Mouse (Mus musculus) limb, embryonic 15.5 days (tissue): Measurements from ENCODE around the gene Adamtsl5. TPM values are rescaled to one million over a fixed set of nuclear protein-coding genes. Genes with fewer than 3 reads are reported as not detected.

Source experiments
- ATAC-seq: fragments of 200-750 bp; cut with Nextera tagmentation; 2 replicates; pipeline ENCODE4 v1.8.0; 2017; ENCODE audit warnings: low read depth, moderate TSS enrichment; ENCODE audit not compliant: insufficient number of reproducible peaks, low FRiP score, low TSS enrichment
- H3K27ac ChIP-seq: fragments of 300-500 bp; sonication (generic); 2 replicates; pipeline ENCODE4 v1.5.1; 2015; ENCODE audit warnings: moderate library complexity, mild to moderate bottlenecking, inconsistent platforms
- H3K27me3 ChIP-seq: fragments of 300-500 bp; sonication (generic); 2 replicates; pipeline ENCODE4 v1.6.1; 2015; ENCODE audit warnings: inconsistent platforms
- H3K36me3 ChIP-seq: fragments of 300-500 bp; sonication (generic); 2 replicates; pipeline ENCODE4 v1.6.1; 2015; ENCODE audit warnings: inconsistent platforms
- H3K4me1 ChIP-seq: fragments of 300-500 bp; sonication (generic); 2 replicates; pipeline ENCODE4 v1.6.1; 2015; ENCODE audit warnings: inconsistent platforms
- H3K4me2 ChIP-seq: fragments of 300-500 bp; sonication (generic); 2 replicates; pipeline ENCODE4 v1.6.1; 2015; ENCODE audit warnings: mild to moderate bottlenecking, inconsistent platforms
- H3K4me3 ChIP-seq: fragments of 300-500 bp; sonication (generic); 2 replicates; pipeline ENCODE4 v1.5.1; 2015; ENCODE audit warnings: mild to moderate bottlenecking, inconsistent platforms
- H3K9ac ChIP-seq: fragments of 300-500 bp; sonication (generic); 2 replicates; pipeline ENCODE4 v1.6.1; 2015; ENCODE audit warnings: inconsistent platforms
- H3K9me3 ChIP-seq: fragments of 300-500 bp; sonication (generic); 2 replicates; pipeline ENCODE4 v1.6.1; 2016; ENCODE audit warnings: inconsistent platforms
- WGBS: fragments of 180-500 bp; shearing (Covaris S2); methylation state at CpG from one replicate; pipeline ENCODE4 v1.1.7; 2015; 5-methylcytosine and 5-hydroxymethylcytosine counted together
- polyA plus RNA-seq: library from polyadenylated mRNA; unstranded; fragments of >200 nt; fragmentation: Nextera tagmentation; extraction: Ambion mirVana; gene quantifications from 2 replicates; pipeline ENCODE4 v1.2.1, GENCODE M21; 2015

Adamtsl5 gene
- polyA plus RNA-seq, 1 experiment from 2014 or later: 11.9 TPM

DNA sequence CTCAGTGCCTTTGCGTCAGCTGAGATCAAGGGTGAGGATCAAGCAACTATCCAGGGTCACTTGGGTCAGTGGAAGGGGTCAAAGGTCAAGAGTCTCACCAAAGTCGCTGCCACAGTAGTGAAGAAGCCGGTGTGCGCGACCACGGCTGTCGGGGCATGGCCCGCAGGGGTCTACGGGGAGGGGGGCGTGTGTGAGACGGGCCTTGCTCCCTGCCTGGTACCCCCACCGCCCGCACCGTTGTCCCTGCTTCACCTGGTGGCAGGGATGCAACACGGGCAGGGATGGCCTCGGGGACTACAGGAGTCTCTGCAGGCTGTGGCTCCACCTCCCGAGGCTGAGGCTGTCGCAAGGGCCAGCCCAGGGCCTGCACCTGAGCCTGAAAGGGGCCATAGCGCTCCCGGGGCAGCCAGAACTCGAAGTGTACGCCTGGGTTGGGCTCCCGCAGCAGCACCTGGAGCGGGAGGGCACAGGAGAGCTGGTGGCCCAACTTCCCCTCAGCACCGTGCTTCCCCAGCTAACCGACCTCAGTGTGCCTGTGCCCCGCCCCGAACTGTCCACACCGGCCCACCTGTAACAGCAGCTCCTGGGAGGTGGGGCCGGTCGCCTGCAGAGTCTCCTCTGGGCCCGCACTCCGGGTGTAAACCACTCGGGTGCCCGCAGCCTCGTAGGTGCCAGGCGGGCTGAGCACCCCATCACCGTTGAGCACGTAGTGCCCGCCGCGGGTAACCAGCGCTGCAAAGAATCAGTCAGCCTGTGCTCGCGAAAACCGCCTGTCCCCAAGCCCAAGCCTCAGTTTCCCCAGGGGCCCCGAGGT is 6.5 kb downstream of the Adamtsl5 start:
- H3K36me3 ChIP-seq: no peaks in the 10 kb centered on the region
- ATAC-seq: no peak
- 4% methylated on average over 47 of the region's 47 CpGs for WGBS
- H3K27me3 ChIP-seq: peaks cover 69% of the 10 kb centered on the region
- H3K4me3 ChIP-seq: peak overlapping the region; percentile 33
- H3K4me1 ChIP-seq: peaks cover 58% of the 10 kb centered on the region
- H3K9me3 ChIP-seq: no peaks in the 10 kb centered on the region
- no peak overlapping the region for H3K9ac ChIP-seq
- peak overlapping the region; percentile 55 for H3K4me2 ChIP-seq
- H3K27ac ChIP-seq: no peak overlapping the region

DNA sequence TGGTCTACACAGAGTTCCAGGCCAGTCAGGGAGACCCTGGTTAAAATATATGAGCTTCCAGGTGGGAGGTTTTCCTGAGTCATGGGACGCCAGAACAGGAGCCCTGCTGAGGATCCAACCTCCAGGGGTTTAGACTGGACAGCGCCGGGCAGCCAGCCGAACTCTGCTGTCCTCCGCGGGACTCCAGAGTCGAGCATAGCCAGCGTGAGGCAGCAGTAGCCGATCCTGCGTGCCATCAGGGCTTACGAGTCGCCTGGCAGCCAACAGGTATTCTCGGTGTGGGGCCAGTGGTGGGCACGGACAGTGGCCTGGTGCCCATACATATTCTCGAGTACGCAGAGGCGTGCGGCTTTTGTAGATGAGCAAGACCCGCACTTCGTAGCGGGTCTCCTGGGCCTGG is 7.2 kb downstream of the Adamtsl5 start:
- Histone ChIP-seq H3K4me1 (peaks cover 61% of the 10 kb centered on the region), H3K36me3 (no peaks in the 10 kb centered on the region), H3K4me3 (no peak overlapping the region), H3K27ac (no peak overlapping the region), H3K9me3 (no peaks in the 10 kb centered on the region), H3K27me3 (peaks cover 63% of the 10 kb centered on the region), H3K4me2 (no peak overlapping the region), H3K9ac (no peak overlapping the region)
- no peak for ATAC-seq
- 19% methylated on average over 21 of the region's 21 CpGs for WGBS

DNA sequence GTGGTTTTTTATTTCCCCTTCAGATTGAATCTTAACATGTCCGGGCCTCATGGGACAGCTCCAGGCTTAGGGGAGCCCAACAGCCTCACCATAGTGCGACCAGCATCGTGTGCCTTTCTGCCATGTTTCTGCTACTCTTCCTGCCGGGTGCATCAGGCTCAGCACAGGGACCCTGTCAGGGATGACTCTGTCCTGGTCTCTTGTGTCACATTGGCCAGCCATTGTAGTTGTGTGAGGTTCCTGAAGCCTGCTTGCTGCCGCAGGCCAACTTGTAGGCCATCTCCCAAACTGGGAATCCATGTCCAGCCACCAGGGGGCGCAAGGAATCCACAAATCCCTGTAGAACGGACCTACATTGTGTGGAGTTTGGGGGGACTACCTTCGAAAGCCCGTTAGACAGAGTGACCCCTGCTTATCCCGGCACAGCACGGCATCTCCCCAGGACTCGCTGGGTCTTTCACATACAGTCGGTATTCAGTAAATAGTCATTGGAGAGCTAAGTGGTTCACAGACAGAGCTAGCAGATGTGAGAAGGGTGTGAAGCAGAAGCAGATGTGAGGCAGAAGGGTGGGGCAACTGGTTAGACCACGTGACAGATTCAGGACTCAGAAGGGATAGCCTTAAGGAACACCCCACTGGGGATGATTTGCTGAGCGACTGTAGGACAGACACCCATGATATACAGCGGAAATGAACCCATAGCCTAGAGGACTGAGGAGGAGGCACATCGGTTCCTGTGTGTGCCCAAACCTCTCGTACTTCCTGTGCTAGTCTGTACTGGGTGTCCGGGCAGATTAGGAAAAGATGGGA is 8.1 kb downstream of the Adamtsl5 start:
- H3K27me3 ChIP-seq: peaks cover 54% of the 10 kb centered on the region
- no peak overlapping the region for H3K27ac ChIP-seq
- H3K9me3 ChIP-seq: no peaks in the 10 kb centered on the region
- H3K4me1 ChIP-seq: peaks cover 58% of the 10 kb centered on the region
- 0 out of 2 replicates have a peak, but pooled peaks have one; percentile 8 for ATAC-seq
- WGBS: 20% methylated on average over 19 of the region's 19 CpGs
- no peak overlapping the region for H3K4me3 ChIP-seq
- H3K36me3 ChIP-seq: no peaks in the 10 kb centered on the region
- H3K4me2 ChIP-seq: peak overlapping the region; percentile 34
- H3K9ac ChIP-seq: no peak overlapping the region

DNA sequence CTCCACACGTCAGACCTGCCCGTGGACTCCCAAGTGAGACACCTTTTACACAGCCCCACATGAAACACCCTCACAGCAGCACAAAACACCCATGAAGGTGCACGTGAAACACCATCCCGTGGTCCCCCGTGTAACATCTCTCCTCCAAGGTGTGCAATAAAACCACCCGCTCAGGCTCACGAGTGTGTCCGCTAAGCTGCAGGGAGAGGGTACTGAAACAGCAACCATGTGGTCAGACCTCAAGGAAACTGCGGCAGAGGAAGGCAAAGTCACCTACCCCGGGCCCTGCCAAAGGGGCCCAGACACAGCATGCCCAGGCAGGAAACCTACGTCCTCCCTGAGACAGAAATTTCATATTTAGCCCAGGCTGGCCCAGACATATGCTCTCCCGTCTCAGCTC is 11.9 kb downstream of the Adamtsl5 start:
- no peak for ATAC-seq
- Histone ChIP-seq H3K27me3 (peaks cover 34% of the 10 kb centered on the region), H3K4me1 (peaks cover 24% of the 10 kb centered on the region), H3K9ac (no peak overlapping the region), H3K27ac (no peak overlapping the region), H3K4me2 (no peak overlapping the region), H3K4me3 (no peak overlapping the region), H3K9me3 (no peaks in the 10 kb centered on the region), H3K36me3 (no peaks in the 10 kb centered on the region)
- WGBS: 70% methylated on average over 12 of the region's 12 CpGs

DNA sequence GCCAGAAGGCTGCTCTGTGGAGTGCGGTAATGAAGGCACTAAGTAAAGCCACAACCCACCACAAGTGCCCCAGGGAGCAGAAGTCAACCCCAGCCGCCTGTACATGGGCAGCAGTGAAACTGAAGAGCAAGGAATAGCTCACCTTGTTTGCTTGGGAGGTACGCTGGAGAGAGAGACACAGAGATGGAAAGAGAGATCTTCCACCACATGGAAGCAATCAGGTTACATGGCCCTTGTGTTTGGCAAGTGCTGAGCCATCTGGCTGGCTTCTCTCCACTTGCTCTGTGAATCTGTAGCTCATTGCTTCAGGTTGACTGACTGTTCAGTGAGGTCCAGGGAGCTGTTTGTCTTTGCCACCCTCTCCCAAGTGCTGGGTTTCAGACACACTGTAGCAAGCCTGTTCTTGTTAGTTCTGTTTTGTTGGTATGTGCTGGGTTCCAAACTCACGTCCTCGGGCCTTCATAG is 15.7 kb downstream of the Adamtsl5 start:
- no peak overlapping the region for H3K4me3 ChIP-seq

DNA sequence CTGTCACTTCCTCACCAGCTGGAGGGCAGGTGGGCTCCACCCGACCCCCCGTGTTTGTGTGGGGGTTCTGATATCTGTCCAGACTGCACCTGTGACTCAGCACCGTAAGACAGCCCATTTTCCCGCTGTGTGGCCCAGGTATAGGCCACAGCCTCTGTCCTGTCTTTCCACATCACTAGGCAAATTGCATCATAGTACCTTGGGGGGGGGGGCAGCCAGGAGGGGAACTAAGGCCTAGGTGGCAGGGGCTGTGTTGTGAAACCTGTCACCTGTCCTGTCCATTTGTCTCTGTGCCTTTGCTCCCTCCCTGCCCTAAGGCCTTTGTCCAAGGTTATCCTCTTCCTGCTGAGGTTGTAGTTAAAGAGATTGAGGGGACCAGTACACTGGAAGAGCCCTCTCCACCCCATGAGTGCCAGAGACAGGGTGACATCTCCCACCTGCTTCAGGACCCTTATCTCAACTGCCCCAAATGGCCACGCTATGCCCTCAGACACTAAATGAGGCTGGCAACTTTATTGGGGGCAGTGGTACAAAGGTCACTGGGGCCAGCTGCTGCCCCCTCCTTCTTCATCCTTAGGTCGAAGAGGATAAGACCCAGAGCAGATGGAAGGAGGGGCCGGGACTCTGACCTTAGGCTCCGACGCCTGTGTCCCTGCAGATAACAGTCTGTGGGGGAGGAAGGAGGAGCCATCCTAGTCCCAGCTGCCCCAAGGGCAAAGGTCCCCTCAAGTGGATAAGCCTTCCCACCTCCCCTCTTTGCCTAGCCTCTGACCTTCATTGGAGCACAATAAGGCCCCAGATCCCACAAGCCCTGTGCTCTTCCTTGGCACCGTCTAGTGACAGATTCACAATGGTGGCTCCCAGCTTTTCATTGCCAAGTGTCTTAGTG is 16.3 kb downstream of the Adamtsl5 start:
- Histone ChIP-seq H3K9ac (no peak overlapping the region), H3K4me3 (no peak overlapping the region), H3K4me1 (peaks cover 29% of the 10 kb centered on the region), H3K9me3 (no peaks in the 10 kb centered on the region), H3K36me3 (no peaks in the 10 kb centered on the region), H3K4me2 (no peak overlapping the region), H3K27me3 (peaks cover 26% of the 10 kb centered on the region), H3K27ac (no peak overlapping the region)
- no peak for ATAC-seq
- 55% methylated on average over 10 of the region's 10 CpGs for WGBS

More for the DNA sequence above, 15.7 kb downstream of the Adamtsl5 start:
- ATAC-seq: no peak
- Histone ChIP-seq H3K27me3 (peaks cover 26% of the 10 kb centered on the region), H3K9me3 (no peaks in the 10 kb centered on the region), H3K36me3 (no peaks in the 10 kb centered on the region), H3K4me2 (no peak overlapping the region), H3K4me1 (peaks cover 29% of the 10 kb centered on the region), H3K9ac (no peak overlapping the region), H3K27ac (no peak overlapping the region)
- WGBS: 66% methylated on average over 5 of the region's 5 CpGs

DNA sequence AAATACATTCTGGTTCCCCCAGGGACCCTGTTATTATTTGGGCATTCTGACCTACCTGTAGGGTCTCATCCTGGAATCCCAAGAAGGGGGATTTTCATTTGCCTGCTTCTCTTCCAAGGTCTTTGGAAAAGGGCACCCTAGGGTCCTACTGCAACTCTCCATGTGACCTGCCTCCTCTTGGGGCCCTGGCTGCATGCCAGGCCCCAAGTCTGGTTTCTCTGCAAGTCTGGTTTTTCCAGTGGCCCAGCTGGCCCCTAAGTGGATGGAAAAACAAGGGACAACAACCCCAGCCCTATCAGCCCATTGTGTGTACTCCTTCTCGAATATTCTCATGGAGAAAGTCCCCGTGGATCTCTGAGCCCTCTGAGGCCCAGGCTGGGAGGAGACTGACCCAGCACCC is 17.3 kb downstream of the Adamtsl5 start:
- no peak overlapping the region for H3K27ac ChIP-seq
- H3K9ac ChIP-seq: no peak overlapping the region
- no peak for ATAC-seq
- H3K36me3 ChIP-seq: no peaks in the 10 kb centered on the region
- 71% methylated on average over 2 of the region's 2 CpGs for WGBS
- H3K27me3 ChIP-seq: peaks cover 26% of the 10 kb centered on the region
- peaks cover 26% of the 10 kb centered on the region for H3K4me1 ChIP-seq
- H3K9me3 ChIP-seq: no peaks in the 10 kb centered on the region
- peak overlapping the region; percentile 93 for H3K4me2 ChIP-seq
- peak overlapping the region; percentile 49; the same call in 1 of the 2 replicates for H3K4me3 ChIP-seq

DNA sequence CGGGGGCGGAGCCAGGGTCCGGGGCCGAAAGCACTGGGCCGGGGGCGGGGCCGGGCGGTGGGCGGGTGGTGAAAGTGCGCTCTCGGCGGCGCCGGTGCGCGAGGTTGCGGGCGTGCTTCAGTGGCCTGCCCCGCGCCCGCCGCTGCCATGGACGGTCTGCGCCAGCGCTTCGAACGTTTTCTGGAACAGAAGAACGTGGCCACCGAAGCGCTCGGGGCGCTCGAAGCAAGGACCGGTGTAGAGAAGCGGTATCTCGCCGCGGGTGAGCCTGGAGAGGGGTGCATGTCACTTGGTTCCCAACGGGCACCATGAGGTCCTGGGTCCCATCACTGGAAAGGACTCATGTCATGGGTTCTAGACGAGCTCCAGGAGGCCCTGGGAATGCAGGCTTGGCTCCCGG is 18.1 kb downstream of the Adamtsl5 start:
- Histone ChIP-seq H3K36me3 (no peaks in the 10 kb centered on the region), H3K27ac (no peak overlapping the region), H3K4me3 (peak overlapping the region; percentile 49), H3K4me1 (peaks cover 26% of the 10 kb centered on the region), H3K9me3 (no peaks in the 10 kb centered on the region), H3K27me3 (peaks cover 26% of the 10 kb centered on the region), H3K4me2 (peak overlapping the region; percentile 93), H3K9ac (peak overlapping the region; percentile 33; the same call in 1 of the 2 replicates)
- under 1% methylated on average over 31 of the region's 41 CpGs for WGBS
- no peak; the same call in 1 of the 2 replicates for ATAC-seq

DNA sequence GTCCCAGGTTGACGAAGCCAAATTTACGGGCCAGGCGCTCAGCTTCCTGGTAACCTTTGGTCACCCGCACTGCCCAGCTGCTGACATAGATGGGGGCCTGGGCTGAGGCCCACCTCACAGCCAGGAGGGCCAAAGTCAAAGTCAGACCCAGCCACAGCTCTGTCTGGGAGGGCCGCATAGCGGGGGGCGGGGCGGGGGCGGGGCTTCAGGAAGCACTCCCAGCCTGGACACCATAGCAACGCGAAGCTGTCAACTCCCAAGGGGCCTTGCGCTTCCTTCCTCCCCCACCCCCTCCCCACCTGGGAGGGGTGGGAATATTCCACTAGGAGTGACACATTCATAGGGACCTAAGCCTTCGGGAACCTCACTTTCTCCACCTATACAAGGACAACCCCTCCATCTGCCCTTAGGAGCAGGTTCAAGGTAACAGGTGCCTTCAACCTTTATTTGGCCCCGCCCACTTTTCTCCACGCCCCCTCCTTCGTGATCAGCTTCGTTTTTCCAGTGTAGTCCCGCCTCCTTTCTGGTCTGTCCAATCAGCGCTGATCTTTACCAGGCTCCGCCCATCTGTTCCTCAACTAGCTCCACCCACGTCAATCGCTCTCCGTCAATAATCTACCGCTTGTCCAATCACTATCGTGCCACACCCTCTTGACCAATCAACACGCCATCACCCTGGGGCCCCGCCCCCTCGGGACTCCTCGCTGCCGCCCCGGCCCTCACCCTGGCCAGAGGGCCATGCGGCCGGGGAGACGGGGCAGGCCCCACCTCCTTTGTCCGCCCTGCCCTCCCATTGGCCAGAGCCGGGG is 18.7 kb downstream of the Adamtsl5 start, which contains the start of the genes Pcsk4 and Reep6:
Pcsk4 (minus strand) TSS at position 226 of the 809 bp plus-strand sequence.
Reep6 (plus strand) TSS at position 681 of the 809 bp plus-strand sequence.
- no peaks in the 10 kb centered on the region for H3K36me3 ChIP-seq
- H3K4me2 ChIP-seq: peak within 1 kb of the TSS; percentile 93
- peaks cover 26% of the 10 kb centered on the region for H3K4me1 ChIP-seq
- H3K9ac ChIP-seq: peak within 1 kb of the TSS; percentile 33; the same call in 1 of the 2 replicates
- ATAC-seq: peak; percentile 91
- H3K4me3 ChIP-seq: peak within 1 kb of the TSS; percentile 49
- H3K27me3 ChIP-seq: peaks cover 28% of the 10 kb centered on the region
- 3% methylated on average over 36 of the region's 36 CpGs for WGBS
- H3K9me3 ChIP-seq: no peaks in the 10 kb centered on the region
- H3K27ac ChIP-seq: no peak within 1 kb of the TSS

DNA sequence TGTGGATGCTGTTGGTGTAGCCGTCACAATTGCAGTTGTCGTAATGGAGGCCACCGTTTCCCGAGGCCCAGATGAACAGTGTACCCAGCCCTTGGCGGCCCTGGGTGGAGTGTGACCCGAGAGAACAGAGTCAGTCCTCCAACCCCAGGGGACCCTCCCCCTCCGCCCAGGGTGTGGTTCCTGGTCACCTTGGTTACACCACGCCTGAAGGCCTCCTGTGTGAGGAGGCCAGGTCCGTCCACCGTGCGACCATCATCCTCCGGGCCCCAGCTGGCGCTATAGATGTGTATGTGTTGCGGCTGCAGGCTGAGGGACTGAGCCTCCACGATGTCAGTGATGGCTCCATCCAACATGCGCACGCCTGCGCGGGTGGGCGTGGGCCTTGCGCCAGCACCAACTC is 23.2 kb downstream of the Adamtsl5 start:
- Histone ChIP-seq H3K4me1 (peaks cover 38% of the 10 kb centered on the region), H3K36me3 (no peaks in the 10 kb centered on the region), H3K9ac (no peak overlapping the region), H3K4me3 (no peak overlapping the region), H3K27ac (no peak overlapping the region), H3K4me2 (no peak overlapping the region), H3K9me3 (no peaks in the 10 kb centered on the region), H3K27me3 (0 out of 2 replicates have a peak, but pooled peaks cover 3% of the 10 kb centered on the region)
- WGBS: 85% methylated on average over 21 of the region's 21 CpGs
- ATAC-seq: no peak
